Mouse (Mus musculus) cerebellum, adult 11-12 months (tissue): ENCODE results near the gene Ube4a.
A peak's percentile ranks its signal among the peaks of the same experiment; 100 is the strongest.

Experiments used
- DNase-seq: peaks from one replicate; pipeline ENCODE4 v3.0.0; 2022

The Ube4a gene

GRCm38 (mm10) chr9:44965126-44965832, at the start of gene Ube4a:
Gene Ube4a, minus strand, starts transcription at chr9:44965600.
- DNase-seq, result peak; percentile 98

- no peak for DNase-seq
Measured at GRCm38 (mm10) chr9:45014879-45015278, 49.5 kb upstream of the Ube4a start.

GRCm38 (mm10) chr9:45011291-45011690, 45.9 kb upstream of the Ube4a start:
- DNase-seq, result no peak

- DNase-seq, result no peak
Measured at GRCm38 (mm10) chr9:45010461-45010860, 45.1 kb upstream of the Ube4a start.

GRCm38 (mm10) chr9:45009180-45010078, 44.0 kb upstream of the Ube4a start, which contains the start of gene Cd3e:
Gene Cd3e, minus strand, starts transcription at chr9:45009627.
- no peak for DNase-seq

GRCm38 (mm10) chr9:45008342-45008741, 42.9 kb upstream of the Ube4a start:
- DNase-seq, result no peak

- DNase-seq, result no peak
Measured at GRCm38 (mm10) chr9:45007404-45007803, 42.0 kb upstream of the Ube4a start.

- DNase-seq, result no peak
Measured at GRCm38 (mm10) chr9:45000249-45000648, 34.8 kb upstream of the Ube4a start.

- no peak for DNase-seq
Measured at GRCm38 (mm10) chr9:44999776-45000175, 34.4 kb upstream of the Ube4a start.

GRCm38 (mm10) chr9:44999171-44999570, 33.8 kb upstream of the Ube4a start:
- peak; percentile 81 for DNase-seq

- no peak for DNase-seq
Measured at GRCm38 (mm10) chr9:44998138-44998537, 32.7 kb upstream of the Ube4a start.

- DNase-seq, result no peak
Measured at GRCm38 (mm10) chr9:44996590-44996989, 31.2 kb upstream of the Ube4a start.

GRCm38 (mm10) chr9:44994962-44995361, 29.6 kb upstream of the Ube4a start:
- DNase-seq, result no peak

GRCm38 (mm10) chr9:44993268-44993667, 27.9 kb upstream of the Ube4a start:
- no peak for DNase-seq

- DNase-seq, result peak; percentile 69
Measured at GRCm38 (mm10) chr9:44992271-44992670, 26.9 kb upstream of the Ube4a start.

- no peak for DNase-seq
Measured at GRCm38 (mm10) chr9:44991821-44992220, 26.4 kb upstream of the Ube4a start.

- no peak for DNase-seq
Measured at GRCm38 (mm10) chr9:44986976-44987375, 21.6 kb upstream of the Ube4a start.

- DNase-seq, result no peak
Measured at GRCm38 (mm10) chr9:44986242-44986781, 20.9 kb upstream of the Ube4a start.

- no peak for DNase-seq
Measured at GRCm38 (mm10) chr9:44985721-44986161, 20.3 kb upstream of the Ube4a start.

- no peak for DNase-seq
Measured at GRCm38 (mm10) chr9:44983001-44983400, 17.6 kb upstream of the Ube4a start.

GRCm38 (mm10) chr9:44982531-44982930, 17.1 kb upstream of the Ube4a start:
- DNase-seq, result no peak

- no peak for DNase-seq
Measured at GRCm38 (mm10) chr9:44982081-44982480, 16.7 kb upstream of the Ube4a start.

GRCm38 (mm10) chr9:44981676-44982075, 16.3 kb upstream of the Ube4a start, which contains the start of gene Cd3d:
Gene Cd3d, plus strand, starts transcription at chr9:44981786.
- DNase-seq, result no peak

GRCm38 (mm10) chr9:44981104-44981503, 15.7 kb upstream of the Ube4a start:
- DNase-seq, result no peak
